Mouse (Mus musculus) heart, postnatal 10 days (tissue): Measurements from ENCODE around the gene Cdk14. TPM values are rescaled to one million over a fixed set of nuclear protein-coding genes. Genes with fewer than 3 reads are reported as not detected.
A peak's percentile ranks its signal among the peaks of the same experiment; 100 is the strongest.
"Not testable (repeated sequence)": the region's sequence is repeated elsewhere in the genome, so short reads cannot be mapped to it uniquely, and the experiment has no call there.

Experiments
- DNase-seq, 2 experiments: peaks; one replicate each; pipeline ENCODE4 v3.0.0; 2021
- intact Hi-C: fragments of 180-260 bp; cut with DNase I; formaldehyde crosslinking; loops from one replicate; pipeline ENCODE4 v1.15.1; 2025
- total RNA-seq, 2 experiments: library from RNA; stranded (reverse); gene quantifications; 2 replicates each; pipeline ENCODE4 v1.2.3; 2021

The Cdk14 gene
- total RNA-seq, 2 experiments from 2014 or later = 20.1 to 22.2 TPM

DNA sequence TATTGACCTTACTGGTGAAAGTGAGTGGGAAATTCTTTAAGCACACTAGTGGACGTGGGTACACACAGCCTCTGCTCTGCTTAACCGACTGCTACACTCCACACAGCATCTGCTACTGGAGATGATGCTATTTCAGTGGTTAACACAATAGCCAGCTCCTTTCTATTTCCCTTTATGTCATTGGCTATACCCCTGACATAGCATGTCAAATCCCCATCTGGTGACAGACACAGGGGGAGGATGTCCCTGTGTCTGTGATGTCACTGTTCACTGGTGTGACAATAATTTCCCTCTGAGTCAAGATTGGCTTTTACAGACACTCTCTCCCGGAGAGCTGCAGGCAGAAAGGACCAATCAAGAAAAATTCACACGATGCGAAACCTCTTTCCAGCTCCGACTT, 485.6 kb downstream of the Cdk14 start:
- intact Hi-C loops = no loop called here

DNA sequence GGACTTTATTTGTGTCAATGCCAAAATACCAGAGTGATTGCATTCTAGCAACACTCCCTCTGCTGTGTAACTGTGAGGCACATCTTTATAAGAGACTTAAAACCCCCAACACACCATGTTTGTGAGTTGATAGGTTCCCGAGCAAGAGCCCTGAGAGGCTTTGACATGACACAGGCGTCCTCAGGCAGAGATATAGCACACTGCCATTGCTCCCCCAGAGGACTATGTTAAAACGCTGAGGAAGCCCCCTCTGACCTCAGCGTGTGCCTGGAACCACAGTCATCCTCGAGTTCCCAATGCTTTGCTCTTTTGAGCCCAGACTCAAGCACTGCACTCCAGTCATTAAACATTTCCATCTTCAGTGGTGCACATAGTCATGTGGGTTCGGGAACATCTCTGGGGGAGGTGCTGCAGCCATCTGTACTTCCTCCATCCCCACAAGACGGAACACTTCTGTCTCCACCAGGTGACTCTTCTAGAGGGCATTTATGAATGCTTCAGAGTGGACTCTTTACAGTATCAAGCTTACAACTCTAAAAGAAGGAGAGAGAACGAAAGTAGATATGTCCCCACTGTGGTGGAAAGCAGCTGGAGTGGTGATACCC, 488.5 kb downstream of the Cdk14 start:
- intact Hi-C loops = no loop called here
- no peak for DNase-seq

More for the DNA sequence above, 485.6 kb downstream of the Cdk14 start:
- DNase-seq = no peak

GRCm38 (mm10) chr5:4929628-4930027, 490.5 kb downstream of the Cdk14 start:
- DNase-seq = no peak
- intact Hi-C loops = no loop called here

GRCm38 (mm10) chr5:4924866-4925265, 495.2 kb downstream of the Cdk14 start:
- intact Hi-C loops = no loop called here
- DNase-seq = no peak

DNA sequence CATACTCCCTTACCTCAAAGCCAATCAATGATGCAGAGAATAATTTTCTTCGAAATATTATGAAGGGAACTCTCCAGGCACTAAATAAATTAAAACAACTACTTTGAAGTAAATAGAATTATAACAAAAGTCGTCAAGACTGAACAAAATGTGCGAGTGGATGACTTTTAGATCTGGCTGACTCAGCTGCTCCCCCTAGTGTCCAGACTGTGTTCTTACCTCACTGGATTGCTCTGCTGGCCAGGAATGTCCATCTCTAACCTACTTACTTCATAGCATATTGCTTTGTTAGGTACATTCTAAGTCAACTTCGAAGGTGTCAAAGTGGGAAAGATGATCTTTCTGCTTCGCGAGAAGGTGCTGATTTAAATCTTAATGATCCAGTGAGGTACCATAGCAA, 501.7 kb downstream of the Cdk14 start:
- DNase-seq = peak; percentile 64 to 83
- intact Hi-C loops = loop anchor here (2.0 to 10.0 kb wide), 4 partner anchors 658 to 1024 kb away; partner anchors contain the start of genes Cyp51 and Mterf1a

- intact Hi-C loops = loop anchor here (2.0 to 10.0 kb wide), 4 partner anchors 657 to 1023 kb away; partner anchors contain the start of genes Cyp51 and Mterf1a
- no peak for DNase-seq
Measured at GRCm38 (mm10) chr5:4917743-4918142, 502.4 kb downstream of the Cdk14 start.

- no peak for DNase-seq
- intact Hi-C loops = loop anchor here (10.0 kb wide), 2 partner anchors 812 to 1022 kb away; partner anchors contain the start of genes Cyp51 and Mterf1a
Measured at GRCm38 (mm10) chr5:4917274-4917673, 502.8 kb downstream of the Cdk14 start.

DNA sequence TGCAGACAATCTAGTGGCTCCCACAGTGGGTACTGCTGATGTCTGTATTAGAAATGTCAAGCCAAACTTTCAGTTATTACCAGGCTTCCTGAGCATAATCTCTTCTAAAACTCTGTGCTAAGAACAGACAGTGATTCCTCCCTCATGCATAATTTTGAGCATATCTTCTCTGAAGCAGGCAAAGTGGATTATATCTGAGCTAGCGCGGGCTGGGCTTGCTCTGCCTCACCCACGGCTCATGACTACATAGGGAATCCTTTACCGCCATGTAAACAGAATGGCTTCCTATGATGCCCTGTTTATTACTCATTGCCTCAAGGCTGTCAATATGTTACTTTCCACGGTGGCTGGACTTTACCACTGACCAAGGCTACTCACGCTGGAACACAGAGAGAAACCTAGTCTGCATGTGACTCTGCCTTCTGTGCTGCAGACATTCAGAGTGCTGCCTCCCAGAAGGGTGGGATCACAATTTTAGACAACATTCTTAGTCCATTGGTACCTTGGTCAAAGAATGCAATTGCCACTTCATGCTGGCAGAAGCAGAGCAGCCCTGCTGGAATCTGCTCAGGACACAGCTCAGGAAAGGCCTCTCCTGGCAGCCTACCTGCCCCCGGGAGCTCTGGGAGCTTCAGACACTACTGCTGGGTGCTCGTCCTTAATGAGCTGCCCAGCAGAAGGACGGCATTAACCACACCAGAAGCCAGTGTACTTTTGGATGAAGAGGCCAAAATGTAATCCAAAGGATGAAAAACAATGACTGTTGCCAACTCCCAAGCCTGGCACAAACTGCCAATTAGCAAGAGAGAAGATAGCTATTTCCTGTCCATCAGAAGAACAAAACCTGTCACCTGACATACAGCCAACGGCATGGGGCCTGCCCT, 503.5 kb downstream of the Cdk14 start:
- intact Hi-C loops = loop anchor here (10.0 kb wide), 2 partner anchors 812 to 1022 kb away; partner anchors contain the start of genes Cyp51 and Mterf1a
- no peak for DNase-seq

DNA sequence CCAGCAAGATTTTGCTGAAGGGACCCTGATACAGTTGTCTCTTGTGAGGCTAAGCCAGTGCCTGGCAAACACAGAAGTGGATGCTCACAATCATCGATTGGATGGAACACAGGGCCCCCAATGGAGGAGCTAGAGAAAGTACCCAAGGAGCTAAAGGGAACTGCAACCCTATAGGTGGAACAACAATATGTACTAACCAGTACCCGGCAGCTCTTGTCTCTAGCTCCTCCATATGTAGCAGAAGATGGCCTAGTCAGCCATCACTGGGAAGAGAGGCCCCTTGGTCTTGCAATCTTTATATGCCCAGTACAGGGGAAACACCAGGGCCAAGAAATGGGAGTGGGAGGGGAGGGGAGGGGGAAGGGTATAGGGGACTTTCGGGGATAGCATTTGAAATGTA, 515.2 kb downstream of the Cdk14 start:
- intact Hi-C loops, DNase-seq: not testable (repeated sequence)

DNA sequence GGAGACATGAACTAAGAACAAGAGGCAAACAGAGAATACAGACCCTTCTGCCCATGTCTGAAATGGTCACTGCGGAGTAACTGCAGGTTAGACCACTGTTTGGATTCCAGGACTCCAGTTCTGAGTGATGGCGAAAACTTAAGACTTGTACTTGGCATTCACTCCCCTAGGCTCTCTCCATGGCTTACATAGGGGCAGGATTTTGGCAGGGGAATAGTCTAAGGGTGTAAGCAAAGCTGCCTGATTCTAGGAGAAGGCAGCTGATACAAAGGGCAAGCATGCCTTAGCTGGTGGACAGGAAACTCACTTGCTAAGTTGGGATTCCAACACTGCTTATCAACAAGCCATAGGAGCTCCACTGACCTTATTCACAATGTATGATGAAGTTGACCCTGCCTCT, 521.9 kb downstream of the Cdk14 start:
- intact Hi-C loops = no loop called here
- DNase-seq = no peak

DNA sequence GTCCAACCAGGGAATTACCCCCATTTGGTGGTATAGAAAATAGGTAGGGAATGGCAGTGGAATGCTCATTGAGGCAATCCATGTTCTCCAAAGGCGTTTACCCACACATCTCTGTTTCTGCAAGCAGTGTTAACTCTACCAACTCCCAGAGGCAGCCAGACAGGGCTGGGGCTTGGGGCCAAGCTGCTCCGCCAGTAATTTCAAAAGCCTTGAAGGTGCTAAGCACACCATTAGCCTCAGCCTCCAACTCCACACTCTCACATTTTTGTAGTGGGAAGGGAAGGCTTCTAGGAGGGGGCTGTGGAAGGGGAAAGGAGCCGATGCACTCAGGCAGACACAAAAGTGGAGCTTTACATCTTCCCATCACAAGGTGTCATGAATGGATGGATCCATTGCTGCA, 525.1 kb downstream of the Cdk14 start:
- intact Hi-C loops = no loop called here
- DNase-seq = no peak

GRCm38 (mm10) chr5:4893852-4894207, 526.3 kb downstream of the Cdk14 start:
- DNase-seq = no peak
- intact Hi-C loops = no loop called here

- no peak for DNase-seq
- intact Hi-C loops = no loop called here
Measured at GRCm38 (mm10) chr5:4893206-4893851, 526.8 kb downstream of the Cdk14 start.

- intact Hi-C loops = no loop called here
Measured at GRCm38 (mm10) chr5:4892734-4893133, 527.4 kb downstream of the Cdk14 start.

GRCm38 (mm10) chr5:4891862-4892704, 528.0 kb downstream of the Cdk14 start:
- intact Hi-C loops = no loop called here
- no peak for DNase-seq

More at GRCm38 (mm10) chr5:4892734-4893133, 527.4 kb downstream of the Cdk14 start:
- no peak for DNase-seq

DNA sequence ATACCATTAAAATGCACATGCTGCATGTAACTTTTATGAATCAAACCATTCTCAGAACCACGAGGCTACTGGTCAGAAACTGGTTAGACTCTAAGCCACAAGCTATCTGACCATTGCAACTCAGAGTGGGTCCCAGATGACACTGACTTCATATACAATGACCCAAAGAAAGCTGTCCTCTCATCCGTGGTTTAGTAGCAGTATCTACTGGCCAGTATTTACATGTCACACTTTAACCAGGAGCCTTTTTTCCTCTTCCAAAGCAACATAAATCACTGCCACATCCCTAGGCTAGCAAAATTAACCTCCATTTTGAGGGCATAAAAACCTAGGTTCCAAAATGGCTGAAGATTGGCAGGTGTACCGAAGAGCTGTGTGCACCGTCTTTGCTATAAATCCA, 533.0 kb downstream of the Cdk14 start:
- no peak for DNase-seq
- intact Hi-C loops = no loop called here

GRCm38 (mm10) chr5:4882841-4883240, 537.3 kb downstream of the Cdk14 start:
- DNase-seq = no peak
- intact Hi-C loops = no loop called here

- intact Hi-C loops = no loop called here
- DNase-seq = peak; percentile 23 to 39
Measured at GRCm38 (mm10) chr5:4880331-4880730, 539.8 kb downstream of the Cdk14 start.

- intact Hi-C loops = no loop called here
- DNase-seq = no peak
Measured at GRCm38 (mm10) chr5:4878934-4879333, 541.2 kb downstream of the Cdk14 start.

DNA sequence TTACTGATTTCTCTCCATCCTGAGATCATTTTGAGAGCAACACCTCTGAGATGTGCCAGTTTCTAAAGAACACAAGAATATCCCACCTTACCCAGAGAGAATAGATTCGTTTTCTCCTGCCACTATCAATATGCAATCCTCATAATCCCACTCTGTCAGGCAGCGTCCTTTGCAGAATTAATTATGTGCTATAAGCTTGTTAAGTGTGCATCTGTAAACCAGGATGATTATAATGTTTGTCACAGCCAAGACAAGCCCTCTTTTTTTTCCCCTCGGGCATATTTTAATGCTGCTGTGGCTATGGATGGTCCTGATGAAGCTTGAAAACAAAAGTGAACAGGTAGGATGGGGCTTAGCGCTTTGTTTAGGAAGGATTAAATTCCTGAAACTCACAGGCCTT, 542.5 kb downstream of the Cdk14 start:
- intact Hi-C loops = no loop called here
- no peak for DNase-seq
